Mouse (Mus musculus) brain, embryonic 14.5 days (tissue): ENCODE results near the gene Mrpl4. TPM values are rescaled to one million over a fixed set of nuclear protein-coding genes. Genes with fewer than 3 reads are reported as not detected.

Experiments used
- DNase-seq: peaks from one replicate; pipeline ENCODE4 v3.0.0-alpha.2; 2011; ENCODE audit warnings: low read depth
- CTCF ChIP-seq: fragments of 200-500 bp; IDR thresholded peaks from 2 replicates; pipeline ENCODE4 v1.5.1; 2012; ENCODE audit warnings: inconsistent platforms, mild to moderate bottlenecking, moderate library complexity, borderline replicate concordance; ENCODE audit not compliant: insufficient read depth, insufficient read length; ENCODE audit errors: extremely low read depth
- POLR2A ChIP-seq: fragments of 200-500 bp; IDR thresholded peaks from 2 replicates; pipeline ENCODE4 v1.6.1; 2012; ENCODE audit warnings: mild to moderate bottlenecking, inconsistent platforms, borderline replicate concordance; ENCODE audit not compliant: poor library complexity, insufficient read depth, insufficient read length, severe bottlenecking; ENCODE audit errors: extremely low read depth
- polyA plus RNA-seq: library from polyadenylated mRNA; depleted of rRNA; stranded (reverse); fragments of >200 nt; gene quantifications from 2 replicates; pipeline ENCODE4 v1.2.3, GENCODE M21; 2012; rRNA removed

The Mrpl4 gene
- 81.1 and 85.4 TPM in 2 replicates for polyA plus RNA-seq

- DNase-seq: peak; percentile 95
- TF ChIP-seq POLR2A (peak; percentile 88; the same call in 1 of the 2 replicates), CTCF (no peak)
Measured at GRCm38 (mm10) chr9:21002627-21003551, at the start of gene Mrpl4. Mrpl4 (plus strand) TSS chr9:21002738.

- TF ChIP-seq CTCF (no peak), POLR2A (no peak)
- no peak for DNase-seq
Measured at GRCm38 (mm10) chr9:20956989-20957388, 45.5 kb upstream of the Mrpl4 start.

- TF ChIP-seq CTCF (no peak), POLR2A (no peak)
- no peak for DNase-seq
Measured at GRCm38 (mm10) chr9:20959430-20959938, 43.1 kb upstream of the Mrpl4 start, which contains the start of gene Dnmt1. Dnmt1 (minus strand) TSS chr9:20959888.

- TF ChIP-seq CTCF (no peak), POLR2A (no peak)
Measured at GRCm38 (mm10) chr9:20961557-20961956, 41.0 kb upstream of the Mrpl4 start.

GRCm38 (mm10) chr9:20965606-20966005, 36.9 kb upstream of the Mrpl4 start:
- TF ChIP-seq POLR2A (no peak), CTCF (no peak)

More at GRCm38 (mm10) chr9:20961557-20961956, 41.0 kb upstream of the Mrpl4 start:
- DNase-seq: no peak

GRCm38 (mm10) chr9:20966008-20966407, 36.5 kb upstream of the Mrpl4 start:
- TF ChIP-seq POLR2A: no peak
- TF ChIP-seq CTCF: no peak
- no peak for DNase-seq

More at GRCm38 (mm10) chr9:20965606-20966005, 36.9 kb upstream of the Mrpl4 start:
- no peak for DNase-seq

- no peak for DNase-seq
- TF ChIP-seq POLR2A (no peak), CTCF (no peak)
Measured at GRCm38 (mm10) chr9:20966747-20967146, 35.8 kb upstream of the Mrpl4 start.

- DNase-seq: no peak
- TF ChIP-seq CTCF (no peak), POLR2A (no peak)
Measured at GRCm38 (mm10) chr9:20971751-20972140, 30.8 kb upstream of the Mrpl4 start.

GRCm38 (mm10) chr9:20972141-20972992, 30.2 kb upstream of the Mrpl4 start:
- DNase-seq: peak; percentile 32
- TF ChIP-seq POLR2A: no peak
- TF ChIP-seq CTCF: no peak

GRCm38 (mm10) chr9:20973001-20973681, 29.4 kb upstream of the Mrpl4 start:
- DNase-seq: no peak
- TF ChIP-seq CTCF (no peak), POLR2A (no peak)
